ENCODE assay signal across 8 mouse cellular contexts in genomic region chr11:80183705-80184255, GRCm38 (mm10). TPM values are rescaled to one million over a fixed set of nuclear protein-coding genes. Genes with fewer than 3 reads are reported as not detected.
DNase-seq lines count a peak whose midpoint lies in the region; ATAC-seq lines count a peak whose summit lies in the region.

Gene Rnf135 (plus strand): TSS chr11:80183851.

- H3K9me3 ChIP-seq in heart, embryonic 14.5 days (ENCODE audit: control insufficient read depth, low read length), result no peaks in the 10 kb centered on the region
- H3K9me3 ChIP-seq in liver, embryonic 12.5 days (replicated peaks), result no peaks in the 10 kb centered on the region

- no peaks in the 10 kb centered on the region for H3K27me3 ChIP-seq in heart, embryonic 14.5 days (ENCODE audit: control insufficient read depth, insufficient read depth, low read length)
- no peaks in the 10 kb centered on the region for H3K27me3 ChIP-seq in liver, embryonic 12.5 days (replicated peaks)
- H3K27me3 ChIP-seq in splenic B cell, adult 2 months (ENCODE audit: control insufficient read depth, insufficient read depth, low read length, poor library complexity, severe bottlenecking), result no peaks in the 10 kb centered on the region

- H3K4me3 ChIP-seq in heart, embryonic 14.5 days (ENCODE audit: control insufficient read depth in 1 of 2, insufficient read depth in 1 of 2, low read depth in 1 of 2, low read length in 2 of 2), result peak within 1 kb of the TSS; percentile 83 to 85
- peak within 1 kb of the TSS; percentile 83 for H3K4me3 ChIP-seq in liver, embryonic 12.5 days

- H3K4me1 ChIP-seq in heart, embryonic 14.5 days (ENCODE audit: control insufficient read depth in 2 of 2, insufficient read depth in 2 of 2, low read length in 2 of 2), result peaks cover 0 to 8% of the 10 kb centered on the region in 2 experiments; a peak in 1 of 4 replicates
- peaks cover 15% of the 10 kb centered on the region for H3K4me1 ChIP-seq in liver, embryonic 12.5 days

- ATAC-seq in CD4-positive, CD25-positive, alpha-beta regulatory T cell, adult 4 months, result peak; percentile 93
- peak; percentile 97 for ATAC-seq in heart, embryonic 14.5 days (ENCODE audit: insufficient number of reproducible peaks, insufficient read depth, low FRiP score, low read depth)
- peak; percentile 94 for ATAC-seq in liver, embryonic 12.5 days

- peak within 1 kb of the TSS; percentile 66 for H3K4me2 ChIP-seq in heart, embryonic 14.5 days (ENCODE audit: low read length)
- peak within 1 kb of the TSS; percentile 93 for H3K4me2 ChIP-seq in liver, embryonic 12.5 days

- no peaks in the 10 kb centered on the region for H3K36me3 ChIP-seq in heart, embryonic 14.5 days (ENCODE audit: control insufficient read depth, insufficient read depth, low read length)
- 0 out of 2 replicates have a peak, but pooled peaks cover 3% of the 10 kb centered on the region for H3K36me3 ChIP-seq in liver, embryonic 12.5 days
- no peaks in the 10 kb centered on the region for H3K36me3 ChIP-seq in splenic B cell, adult 2 months (ENCODE audit: control insufficient read depth, insufficient read depth, low read length, poor library complexity, severe bottlenecking)

- WGBS in heart, embryonic 14.5 days, result 1% methylated on average over 33 of the region's 33 CpGs
- under 1% methylated on average over 33 of the region's 33 CpGs for WGBS in liver, embryonic 12.5 days (ENCODE audit: insufficient replicate concordance)

- DNase-seq in c-Kit-positive CD71-negative TER-119-negative erythroid progenitor cells, embryonic 14.5 days (ENCODE audit: low read depth), result peak; percentile 68
- peak; percentile 86 for DNase-seq in fibroblast of lung, adult 2 months (ENCODE audit: low read depth)
- DNase-seq in kidney, postnatal 14 days, result peak; percentile 96
- peak; percentile 71 for DNase-seq in naive thymus-derived CD4-positive, alpha-beta T cell, adult 2 months (ENCODE audit: low read depth)
- peak; percentile 86 for DNase-seq in splenic B cell, adult 2 months (ENCODE audit: low read depth, low spot score)

- peak within 1 kb of the TSS; percentile 87 to 95 for H3K27ac ChIP-seq in heart, embryonic 14.5 days (replicated peaks in 1 of 2; ENCODE audit: control insufficient read depth in 1 of 2, insufficient read depth in 1 of 2, low read depth in 2 of 2, low read length in 2 of 2)
- H3K27ac ChIP-seq in liver, embryonic 12.5 days, result peak within 1 kb of the TSS; percentile 83

- peak within 1 kb of the TSS; percentile 93 for H3K9ac ChIP-seq in heart, embryonic 14.5 days (ENCODE audit: low read length)
- peak within 1 kb of the TSS; percentile 88 for H3K9ac ChIP-seq in liver, embryonic 12.5 days

RNA-seq across cellular contexts. Expression of gene Rnf135, which starts in this region (rescaled TPM):
- 10 to 100 TPM in 1 of 2 experiments, 1 to 10 TPM in 1; 8.4 to 11.3 TPM for polyA plus RNA-seq in CD4-positive, CD25-positive, alpha-beta regulatory T cell, adult 4 months (2017; shearing (Covaris generic))
- 10.6 and 10.8 TPM in 2 replicates for polyA plus RNA-seq in heart, embryonic 14.5 days (2014; fragmentation: Nextera tagmentation; extraction: Ambion mirVana)
- 4.2 and 5.0 TPM in 2 replicates for polyA plus RNA-seq in liver, embryonic 12.5 days (2016; fragmentation: Nextera tagmentation; extraction: Ambion mirVana)

Comparison
In these comparisons a context has a peak if more than half of its experiments do, and no peak if none do; other contexts are left out.
1. Peak in every context shown above with its lines: DNase-seq, ATAC-seq, H3K4me3 ChIP-seq and H3K27ac ChIP-seq.